Mouse (Mus musculus): ENCODE results near the gene Ndufs1.
A peak's percentile ranks its signal among the peaks of the same experiment; 100 is the strongest.
"Not testable (repeated sequence)": the region's sequence is repeated elsewhere in the genome, so short reads cannot be mapped to it uniquely, and the experiment has no call there.

The Ndufs1 gene

DNA sequence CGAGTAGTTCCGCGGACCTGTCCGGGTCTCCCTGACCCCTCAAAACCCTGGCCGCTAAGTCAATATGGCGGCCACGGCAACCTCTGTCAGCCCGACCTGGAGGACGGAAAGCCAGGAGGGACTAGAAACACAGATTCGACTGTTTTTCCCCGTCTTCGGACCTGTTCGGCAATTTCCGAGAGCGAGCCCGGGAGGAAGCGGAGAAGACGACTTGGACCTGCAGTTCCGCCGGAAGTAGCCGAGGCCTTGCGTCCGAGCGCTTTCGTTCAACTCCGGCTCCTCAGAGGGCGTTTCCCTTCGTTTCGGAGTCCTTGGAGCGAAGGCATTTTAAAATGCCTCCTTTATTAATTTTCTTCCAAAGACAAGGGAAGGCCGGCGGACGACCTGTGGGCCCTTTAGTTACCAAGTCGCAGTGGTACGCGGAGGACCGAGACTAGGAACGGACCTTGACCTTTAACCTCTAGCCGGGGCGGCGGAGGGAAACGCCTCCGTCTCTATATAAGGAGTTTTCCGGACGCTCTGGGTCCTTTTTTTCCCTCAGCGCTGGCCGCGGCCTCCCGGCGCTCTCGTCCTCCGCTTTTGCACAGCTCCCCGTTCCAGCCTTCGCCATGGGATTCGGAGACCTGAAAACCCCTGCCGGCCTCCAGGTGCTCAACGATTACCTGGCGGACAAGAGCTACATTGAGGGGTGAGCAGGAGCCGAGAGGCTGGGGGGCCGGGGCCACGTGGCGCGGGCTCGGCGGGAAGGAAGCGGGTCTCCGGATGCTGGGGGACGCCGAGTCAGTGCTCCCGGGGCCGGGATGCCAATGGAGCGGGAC is at the start of gene Ndufs1, which contains the start of gene Eef1b2:
Gene Ndufs1, minus strand, starts transcription at position 230 of the 818 bp plus-strand sequence.
Gene Eef1b2, plus strand, starts transcription at position 222 of the 818 bp plus-strand sequence.
- peak; percentile 99 for DNase-seq

DNA sequence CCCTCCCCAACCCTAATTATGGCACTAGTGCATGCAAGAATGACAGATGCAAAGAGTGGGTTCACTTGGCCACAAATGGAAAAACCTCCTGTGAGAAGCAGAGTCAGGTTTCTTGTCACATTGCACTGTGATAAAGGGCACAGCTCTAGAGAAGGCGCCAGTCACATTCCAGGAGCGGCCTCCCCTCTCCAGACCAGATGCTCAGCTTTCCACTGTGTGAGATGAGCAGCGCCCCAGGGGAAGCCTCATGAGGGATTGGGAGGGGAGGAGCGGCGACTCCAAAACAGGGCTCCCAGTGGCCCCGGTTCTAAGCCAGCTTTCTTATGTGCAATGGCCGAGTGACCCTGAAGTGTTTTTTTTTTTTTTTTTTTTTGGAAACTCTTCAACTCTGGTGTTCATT is 49.3 kb upstream of the Ndufs1 start:
- DNase-seq, result no peak

DNA sequence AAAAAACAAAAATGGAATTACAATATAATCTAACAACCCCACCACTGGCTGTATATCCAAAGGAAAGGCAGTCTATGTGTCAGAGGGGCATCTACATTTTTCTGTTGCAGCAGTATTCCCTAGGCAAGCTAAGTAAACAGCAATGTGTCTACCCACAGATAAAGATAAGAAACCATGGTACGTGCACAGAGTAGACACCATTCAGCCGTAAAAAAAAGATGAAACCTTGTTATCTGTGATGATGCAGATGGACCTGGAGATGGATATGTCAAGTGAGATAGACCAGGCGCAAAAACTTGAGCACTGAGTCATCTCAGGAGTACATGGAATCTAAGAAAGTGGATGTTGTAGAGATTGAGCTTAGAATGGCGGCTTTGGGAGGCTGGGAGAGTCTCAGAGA is 48.4 kb upstream of the Ndufs1 start:
- DNase-seq, result no peak

DNA sequence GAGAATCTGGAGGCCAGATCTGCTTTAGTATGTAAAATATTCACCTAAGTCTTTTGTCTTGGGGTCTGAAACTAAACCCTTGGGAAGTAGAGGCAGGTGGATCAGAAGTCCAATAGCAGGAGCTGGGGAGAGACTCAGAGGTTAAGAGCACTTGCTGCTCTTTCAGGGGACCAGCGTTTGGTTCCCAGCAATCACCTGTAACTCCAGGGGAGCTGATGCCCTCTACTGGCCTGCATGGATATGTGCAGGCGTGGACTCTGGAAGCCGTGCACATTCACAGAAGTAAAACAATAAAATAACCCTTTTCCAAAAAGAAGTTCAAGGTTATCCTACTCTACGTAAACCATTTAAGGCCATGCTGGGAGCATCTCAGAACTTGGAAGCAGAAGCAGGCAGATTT is 42.6 kb upstream of the Ndufs1 start:
- DNase-seq, result no peak

DNA sequence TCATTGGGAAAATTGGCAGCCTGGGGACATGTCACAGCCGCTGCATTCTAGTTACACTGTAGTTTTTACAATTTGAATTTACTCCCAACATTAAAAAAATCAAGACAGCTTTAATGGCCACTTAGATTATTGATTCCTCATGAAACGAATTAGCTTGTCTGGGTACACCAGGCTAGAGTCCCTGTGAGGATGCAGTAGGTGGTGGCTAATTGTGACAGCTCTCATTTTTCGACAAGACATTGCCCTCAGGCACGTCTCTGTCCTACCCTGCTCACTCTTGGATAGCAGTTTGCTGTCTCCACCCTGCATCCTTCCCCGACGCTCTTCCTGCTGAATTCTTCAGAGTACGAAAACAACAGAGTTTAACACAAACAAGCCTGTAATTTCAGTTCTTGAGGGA is 38.0 kb upstream of the Ndufs1 start:
- DNase-seq, result no peak

DNA sequence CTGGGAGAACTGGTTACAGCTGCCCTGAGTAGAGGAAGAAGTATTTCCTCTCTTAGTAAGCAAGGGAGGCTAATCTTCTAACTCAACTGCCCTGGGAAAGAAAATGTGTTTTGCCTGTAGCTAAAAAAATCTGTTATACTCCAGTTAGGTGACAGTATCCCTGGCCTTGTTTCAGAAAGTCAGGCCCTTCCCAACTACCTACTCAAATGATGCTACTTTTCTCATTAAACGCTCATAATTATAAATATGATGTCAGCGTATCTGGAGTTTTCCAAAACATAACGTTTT is 37.6 kb upstream of the Ndufs1 start, which contains the start of gene Gpr1:
Gene Gpr1, minus strand, starts transcription at position 273 of the 288 bp plus-strand sequence.
- DNase-seq, result no peak

DNA sequence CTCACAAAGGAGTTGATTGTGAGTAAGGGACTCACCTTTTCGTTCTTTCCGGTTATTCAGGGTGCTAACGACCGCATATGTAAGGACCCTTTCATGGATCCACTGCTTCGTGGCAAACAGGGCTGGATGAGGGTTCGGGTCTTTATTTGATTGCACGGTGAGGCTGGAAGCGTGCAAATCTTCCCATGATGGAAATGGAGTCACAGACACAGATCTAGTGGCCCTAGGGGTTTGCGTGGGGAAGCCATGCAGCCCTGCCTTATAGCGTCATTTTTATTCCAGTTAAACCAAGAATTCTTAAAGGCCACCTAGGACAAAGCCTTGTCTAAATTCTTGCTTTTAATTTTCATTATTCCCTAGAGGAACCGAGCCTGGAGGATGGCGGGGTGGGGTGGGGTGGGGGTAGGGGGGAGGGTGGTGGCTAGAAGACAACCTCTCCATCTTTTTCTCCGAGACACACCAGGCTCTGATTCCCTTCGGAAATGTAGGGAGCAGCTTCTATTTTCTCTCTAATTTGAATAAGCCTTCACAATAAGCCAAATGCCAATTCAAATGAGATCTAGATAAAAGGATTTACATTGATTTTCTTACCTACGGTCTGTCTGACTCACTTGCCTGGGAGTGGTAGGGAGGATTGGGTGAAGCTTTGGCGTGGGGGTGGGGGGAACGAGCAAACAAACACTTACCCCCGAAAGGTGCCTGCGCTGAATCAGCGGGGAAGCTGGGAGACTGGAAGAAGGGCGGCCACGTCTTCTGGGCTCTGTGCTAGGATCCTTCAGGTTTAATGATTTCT is 37.0 kb upstream of the Ndufs1 start:
- DNase-seq, result no peak

DNA sequence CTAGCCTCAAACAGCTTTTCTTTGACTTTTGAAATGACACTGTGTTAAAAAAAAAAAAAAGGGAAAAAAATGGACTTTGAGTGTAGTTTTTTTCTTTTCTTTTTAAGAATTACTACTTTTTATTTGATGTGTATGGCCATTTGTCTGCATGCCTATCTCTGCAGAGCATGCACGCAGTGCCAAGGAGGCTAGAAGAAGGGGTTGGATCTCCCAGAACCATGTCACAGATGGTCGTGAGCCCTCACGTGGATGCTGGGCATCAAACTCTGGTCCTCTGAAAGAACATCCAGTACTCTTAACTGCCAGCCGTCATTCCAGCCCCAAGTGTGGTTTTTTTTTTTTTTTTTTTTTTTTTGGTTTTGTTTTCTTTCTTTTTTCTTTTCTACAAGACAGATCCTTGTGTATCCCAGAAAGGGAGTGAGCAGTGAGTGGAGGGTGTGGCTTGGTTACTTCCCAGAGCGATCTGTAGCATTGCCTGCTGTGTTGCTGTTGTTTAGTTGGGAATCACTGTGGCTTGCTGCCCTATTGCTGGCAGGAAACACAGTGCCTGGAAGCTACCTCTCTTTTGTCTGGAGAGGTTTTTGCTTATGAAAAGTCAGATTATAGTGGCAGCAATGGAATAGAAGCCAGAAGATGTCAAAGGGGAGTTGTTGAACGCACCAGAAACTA is 33.4 kb upstream of the Ndufs1 start:
- no peak for DNase-seq

DNA sequence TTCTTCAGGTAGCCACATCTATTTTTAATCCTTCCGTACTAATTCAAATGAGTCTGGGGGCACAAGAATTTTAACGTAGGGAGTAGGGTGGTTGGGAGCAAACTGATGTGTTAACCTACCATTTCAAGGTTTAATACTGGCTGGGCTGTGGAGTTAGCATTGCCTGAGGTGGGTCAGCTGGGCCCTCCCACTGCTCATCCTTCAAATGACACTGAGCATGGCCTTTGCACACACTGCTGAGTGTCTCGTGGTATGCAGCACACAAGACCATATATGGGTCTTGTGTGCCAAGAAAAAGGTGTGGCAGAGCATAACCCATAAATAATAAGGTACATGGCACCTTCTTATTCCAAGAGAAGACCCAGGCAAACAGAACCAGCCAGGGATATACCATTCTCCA is 31.0 kb upstream of the Ndufs1 start:
- DNase-seq, result no peak

DNA sequence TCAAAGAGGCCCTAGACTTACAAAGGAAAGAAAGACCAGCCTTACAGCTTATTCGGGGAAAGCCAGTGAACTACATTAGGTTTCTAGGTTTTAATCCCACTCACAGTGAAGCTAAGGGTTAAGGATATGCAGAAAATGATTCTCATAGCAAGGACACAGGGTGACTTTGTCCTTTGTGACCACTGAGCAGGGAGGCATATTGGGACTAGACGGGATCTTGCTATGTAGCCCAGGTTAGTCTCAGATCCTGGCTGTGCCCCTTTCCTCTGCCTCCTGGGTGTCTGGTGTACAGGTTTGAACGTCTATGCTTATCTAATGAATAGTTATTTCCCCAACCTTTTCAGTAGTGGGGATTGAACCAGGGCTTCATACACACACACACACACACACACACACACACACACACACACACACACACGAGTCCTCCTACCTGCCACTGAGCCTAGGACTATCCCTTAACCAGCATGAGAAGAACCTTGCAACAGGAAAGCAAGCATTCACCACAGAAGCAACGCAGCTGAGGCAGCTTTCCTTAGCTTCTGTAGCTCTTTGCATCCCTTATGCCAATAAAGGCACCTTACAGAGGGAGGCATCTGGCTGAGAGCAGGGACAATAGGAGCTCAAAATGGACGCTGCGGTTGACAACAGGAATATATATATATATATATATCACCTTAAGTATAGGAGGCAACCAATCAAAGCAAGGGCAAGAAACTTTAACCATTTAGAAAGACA is 28.2 kb upstream of the Ndufs1 start:
- no peak for DNase-seq

DNA sequence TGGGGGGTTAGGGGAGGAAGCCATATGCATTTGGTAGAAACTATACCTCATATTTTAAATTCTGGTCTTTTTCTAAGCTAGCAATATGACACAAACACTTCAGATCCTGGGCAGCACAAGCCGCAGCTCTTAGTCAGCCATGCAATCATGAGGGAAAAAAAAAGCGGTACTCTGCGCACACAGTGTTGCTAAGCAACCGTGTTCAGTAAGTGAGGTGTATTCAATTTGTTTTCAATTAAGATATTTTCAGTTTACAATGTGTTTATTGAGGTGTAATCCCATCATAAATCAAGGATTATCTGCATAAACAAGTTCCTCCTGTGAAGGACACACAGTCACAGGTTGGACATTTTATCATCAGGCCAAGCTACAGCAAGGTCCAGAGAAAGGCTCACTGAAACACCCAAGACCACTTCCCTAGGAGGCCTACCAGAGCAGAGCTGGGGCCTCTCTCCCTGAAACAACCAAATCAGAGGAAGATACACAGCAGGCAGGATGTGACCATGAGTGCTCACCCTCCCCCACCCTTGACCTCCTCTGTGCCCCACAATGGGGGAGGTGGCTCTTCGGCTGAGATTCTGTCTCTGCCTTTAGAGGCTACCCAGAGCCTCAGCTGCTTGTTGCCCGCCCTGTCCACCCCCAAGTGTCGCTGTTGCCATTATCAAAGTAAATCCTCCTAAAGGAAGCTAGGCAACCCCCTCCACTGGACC is 27.5 kb upstream of the Ndufs1 start:
- no peak for DNase-seq

DNA sequence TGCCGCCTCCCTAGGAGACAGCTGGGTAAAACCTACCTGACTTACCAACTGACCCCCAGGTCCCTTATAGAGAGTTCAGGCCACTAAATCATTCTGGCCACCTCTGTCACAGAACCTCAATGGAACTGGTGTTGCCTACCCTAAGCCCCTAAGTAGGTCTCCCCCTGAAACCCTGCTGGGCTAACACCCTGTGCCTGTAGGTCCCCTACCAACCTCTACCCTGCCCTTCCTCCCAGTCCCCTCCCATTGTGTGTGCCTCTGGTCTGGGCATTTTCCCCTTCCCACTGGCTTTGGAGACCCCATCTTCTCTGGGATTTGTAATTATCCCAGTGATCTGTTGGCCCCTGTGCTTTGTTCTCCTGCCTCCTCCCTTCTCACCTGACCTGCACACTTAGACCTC is 26.8 kb upstream of the Ndufs1 start:
- no peak for DNase-seq

DNA sequence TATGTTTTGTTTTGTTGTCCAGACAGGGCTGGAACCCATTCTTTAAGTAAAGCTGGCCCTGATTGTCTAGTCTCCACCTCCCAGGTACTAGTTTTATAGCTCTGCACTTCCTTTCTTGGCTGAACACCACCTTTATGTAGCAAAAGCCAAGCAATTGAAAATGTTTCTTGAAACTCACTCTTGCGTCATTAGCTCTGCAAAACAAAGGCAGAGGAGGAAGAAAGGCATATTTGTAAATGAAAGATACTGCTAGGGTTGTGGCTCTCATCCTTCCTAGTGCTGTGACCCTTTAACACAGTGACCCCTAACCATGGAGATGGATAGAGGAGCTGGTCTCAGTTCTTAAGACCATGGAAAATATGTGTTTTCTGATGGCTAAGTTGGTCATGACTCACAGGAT is 25.0 kb upstream of the Ndufs1 start:
- no peak for DNase-seq

DNA sequence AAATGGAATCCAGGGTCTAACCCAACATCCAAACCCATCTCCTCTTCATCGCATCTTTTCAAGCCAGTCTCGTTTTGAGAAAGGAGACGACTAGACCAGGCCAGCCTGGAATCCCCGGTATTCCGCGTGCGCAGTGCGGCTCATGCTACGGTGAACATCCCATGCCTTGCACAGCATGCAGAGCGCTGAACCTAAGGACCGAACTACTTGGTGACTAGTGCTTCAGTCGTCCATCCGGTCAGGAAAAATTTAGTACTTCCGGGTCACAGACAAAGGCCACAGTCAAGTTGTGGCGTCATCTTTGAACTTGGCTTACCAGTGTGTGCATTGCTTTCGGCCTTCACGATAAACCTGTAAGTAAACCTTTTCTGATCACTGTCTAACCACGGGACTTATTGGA is 23.7 kb upstream of the Ndufs1 start:
- no peak for DNase-seq

DNA sequence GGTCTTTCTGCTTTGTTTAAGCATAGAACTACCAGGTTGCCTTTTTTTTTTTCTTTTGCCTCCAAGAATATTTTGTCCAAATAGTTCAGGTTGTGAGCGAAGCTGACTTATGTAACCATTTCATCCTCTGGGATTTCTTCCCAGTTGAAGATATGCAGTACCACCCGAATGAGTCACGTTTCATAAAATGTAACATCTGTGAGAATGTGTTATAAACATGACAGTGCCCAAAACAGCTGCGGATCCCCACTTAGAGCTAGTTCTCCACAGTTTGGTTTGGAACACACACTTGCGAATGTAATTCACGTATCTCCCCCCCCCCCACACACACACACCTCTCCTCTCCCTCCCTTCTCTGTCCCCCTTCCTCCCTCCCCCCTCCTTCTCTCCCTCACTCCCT is 22.8 kb upstream of the Ndufs1 start:
- DNase-seq, result no peak

DNA sequence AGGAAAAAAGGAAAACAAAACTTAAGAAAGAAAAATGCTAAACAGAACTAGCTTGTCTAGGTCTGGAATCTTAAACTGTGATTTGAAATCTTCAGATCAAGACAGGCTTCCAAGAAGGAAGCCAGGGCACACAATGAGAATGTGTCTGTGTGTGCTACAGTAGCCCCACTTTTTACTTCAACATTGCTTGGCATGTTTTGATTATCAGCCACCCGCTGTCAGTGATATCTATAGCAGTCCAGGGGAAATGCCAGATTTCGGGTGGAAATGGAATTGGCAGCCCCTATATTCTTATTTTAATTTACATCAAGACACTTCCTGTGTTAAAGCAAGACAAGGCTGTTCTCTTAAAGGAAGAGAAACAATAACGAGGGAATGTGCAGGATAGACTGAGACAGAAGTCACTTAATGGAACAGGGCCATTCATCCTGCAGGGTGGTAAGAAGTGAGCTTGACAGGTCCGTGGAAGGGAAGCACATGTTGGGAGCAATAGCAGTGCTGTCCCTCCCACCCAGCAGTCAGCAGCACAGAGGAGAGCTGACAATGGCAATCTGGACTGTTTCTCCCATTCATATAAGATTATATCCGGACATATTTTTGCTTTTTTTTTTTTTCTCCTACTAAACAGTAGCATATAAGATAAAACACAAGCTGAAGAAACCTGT is 19.3 kb upstream of the Ndufs1 start:
- no peak for DNase-seq

DNA sequence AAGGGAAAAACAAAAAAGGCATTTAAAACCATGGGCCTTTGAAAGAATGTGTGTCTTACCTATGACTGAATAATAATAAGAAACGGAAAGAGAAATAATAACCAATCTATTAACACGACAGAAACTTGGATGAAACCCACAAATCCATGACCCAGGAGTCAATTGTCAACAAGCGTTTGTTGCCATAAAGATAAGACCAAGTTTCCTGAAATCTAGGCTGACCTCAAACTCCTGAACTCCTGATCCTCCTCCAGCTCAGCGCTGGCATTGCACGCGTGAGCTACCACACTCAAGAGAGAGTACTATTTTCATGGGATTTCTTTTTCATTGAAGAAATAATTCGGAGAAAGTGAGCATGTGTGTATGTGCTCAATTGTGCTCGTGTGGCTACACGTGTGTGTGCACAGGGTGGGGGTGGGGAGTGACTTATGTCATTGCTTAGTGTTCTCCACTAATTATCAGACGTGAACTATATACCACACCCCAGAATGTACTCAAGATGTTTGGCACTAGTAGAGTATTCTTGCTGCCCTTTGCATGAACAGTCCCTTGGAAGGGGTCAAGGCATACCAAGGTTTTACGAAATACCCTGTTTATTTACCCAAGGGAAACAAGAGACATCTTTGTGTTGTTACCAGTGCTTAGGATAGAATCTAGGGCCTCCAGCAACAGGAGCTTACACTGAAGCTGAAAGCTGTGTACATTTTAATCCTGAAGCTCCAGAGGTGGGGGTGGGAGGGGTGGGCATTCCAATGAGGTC is 15.9 kb upstream of the Ndufs1 start:
- DNase-seq, result no peak

DNA sequence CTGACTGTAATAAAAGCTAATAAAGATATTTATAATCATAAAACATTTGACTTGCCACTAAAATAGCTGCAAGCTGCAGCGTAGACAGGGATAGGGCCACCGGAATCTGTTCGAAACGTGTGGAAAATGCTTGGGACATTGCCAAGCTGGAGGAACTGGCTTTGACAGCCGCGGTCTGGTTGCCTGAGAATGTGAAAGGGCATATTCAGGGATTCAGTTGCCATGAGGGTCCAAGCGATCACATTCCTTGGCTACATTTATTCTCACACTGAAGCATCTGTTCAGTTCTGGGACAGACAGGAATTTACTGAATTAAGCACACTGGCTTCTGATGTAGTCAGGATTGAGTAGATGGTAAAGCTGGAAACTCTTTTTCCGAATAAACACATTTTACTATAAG is 14.2 kb upstream of the Ndufs1 start:
- peak in 1 of 2 experiments; percentile 40 for DNase-seq

DNA sequence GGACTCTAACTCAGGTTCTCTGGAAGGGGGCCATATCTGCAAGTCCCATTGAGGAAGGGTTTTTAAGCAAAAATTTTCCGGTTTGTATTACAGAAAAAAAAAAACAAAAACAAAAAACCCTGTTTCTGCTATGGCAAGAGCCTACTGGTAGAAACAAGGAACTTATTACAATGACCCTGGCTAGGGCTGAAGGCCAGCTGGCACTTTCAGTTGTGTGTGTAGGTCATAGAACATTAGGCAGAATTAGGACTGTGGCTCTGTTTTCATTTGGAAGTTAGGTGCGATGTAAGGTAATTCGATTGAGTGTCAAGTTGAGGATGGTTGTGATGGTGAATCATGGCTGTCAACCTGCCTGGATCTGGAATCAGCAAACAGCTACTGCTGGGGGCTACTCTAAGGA is 11.9 kb upstream of the Ndufs1 start:
- no peak for DNase-seq

DNA sequence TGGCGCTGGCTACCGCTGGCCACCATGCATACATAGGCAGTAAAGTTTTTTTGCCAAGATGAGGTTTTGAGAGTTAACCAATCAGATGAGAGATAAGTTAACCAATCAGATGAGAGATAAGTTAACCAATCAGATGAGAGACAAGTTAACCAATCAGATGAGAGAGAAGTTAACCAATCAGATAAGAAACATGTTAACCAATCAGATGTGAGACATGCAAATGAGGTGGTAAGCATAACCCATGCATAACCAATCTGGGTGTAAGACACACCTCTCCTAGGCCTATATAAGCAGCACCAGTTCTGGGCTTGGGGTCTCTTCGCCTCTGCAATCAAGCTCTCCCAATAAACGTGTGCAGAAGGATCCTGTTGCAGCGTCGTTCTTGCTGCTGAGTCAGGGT is 8.8 kb upstream of the Ndufs1 start:
- not testable (repeated sequence) for DNase-seq
